In the genomic region with DNA sequence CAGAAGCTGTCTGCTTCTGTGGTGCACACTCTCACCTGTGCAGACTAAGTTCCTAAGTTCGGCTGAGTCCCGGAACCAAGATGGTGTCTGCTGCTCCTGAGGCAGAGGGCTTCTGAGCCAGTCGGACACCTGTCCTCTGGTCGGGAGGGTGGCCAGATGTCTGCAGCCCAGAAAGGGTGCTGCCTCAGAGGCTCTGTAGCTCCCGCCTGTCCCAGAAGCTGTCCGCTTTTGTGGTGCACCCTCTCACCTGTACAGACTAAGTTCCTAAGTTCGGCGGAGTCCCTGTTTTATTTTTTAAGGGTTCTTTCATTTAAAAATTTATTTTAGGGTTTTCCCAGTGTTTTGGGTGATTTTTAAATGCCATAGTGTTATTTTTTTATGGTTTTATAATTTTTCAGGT, we compare ENCODE assay signal across 30 mouse cellular contexts. TPM values are rescaled to one million over a fixed set of nuclear protein-coding genes. Genes with fewer than 3 reads are reported as not detected.
"Had no signal": no experiment of that assay in that cellular context is flagged by ENCODE, and none has a peak within 500 bp of the region (broad histone marks: within the 10 kb centered on the region; RNA-seq: fewer than 3 reads in every experiment).

No protein-coding gene starts in this region.

- H3K27me3 ChIP-seq: heart, embryonic 13.5 days; heart, embryonic 15.5 days; hindbrain, embryonic 13.5 days; hindbrain, embryonic 15.5 days; intestine, embryonic 15.5 days; limb, embryonic 12.5 days; liver, embryonic 13.5 days had no signal

- H3K4me3 ChIP-seq: heart, adult 2 months; heart, embryonic 13.5 days; heart, embryonic 15.5 days; hindbrain, embryonic 10.5 days; hindbrain, embryonic 13.5 days; hindbrain, embryonic 15.5 days; intestine, embryonic 15.5 days; layer of hippocampus, adult 2 months; left cerebral cortex, adult 2 months; limb, embryonic 10.5 days; limb, embryonic 12.5 days; liver, embryonic 13.5 days had no signal

- H3K9me3 ChIP-seq: heart, embryonic 13.5 days; heart, embryonic 15.5 days; hindbrain, embryonic 10.5 days; hindbrain, embryonic 13.5 days; hindbrain, embryonic 15.5 days; intestine, embryonic 15.5 days; limb, embryonic 10.5 days; limb, embryonic 12.5 days; liver, embryonic 13.5 days had no signal

- H3K4me1 ChIP-seq: heart, embryonic 13.5 days; heart, embryonic 15.5 days; hindbrain, embryonic 10.5 days; hindbrain, embryonic 13.5 days; hindbrain, embryonic 15.5 days; intestine, embryonic 15.5 days; limb, embryonic 10.5 days; limb, embryonic 12.5 days; liver, embryonic 13.5 days had no signal

- H3K36me3 ChIP-seq: heart, embryonic 13.5 days; heart, embryonic 15.5 days; hindbrain, embryonic 10.5 days; hindbrain, embryonic 13.5 days; hindbrain, embryonic 15.5 days; intestine, embryonic 15.5 days; limb, embryonic 10.5 days; limb, embryonic 12.5 days; liver, embryonic 13.5 days had no signal

- H3K27ac ChIP-seq: heart, adult 2 months; heart, embryonic 13.5 days; heart, embryonic 15.5 days; hindbrain, embryonic 10.5 days; hindbrain, embryonic 13.5 days; hindbrain, embryonic 15.5 days; intestine, embryonic 15.5 days; layer of hippocampus, adult 2 months; left cerebral cortex, adult 2 months; limb, embryonic 10.5 days; limb, embryonic 12.5 days; liver, embryonic 13.5 days had no signal

- H3K4me2 ChIP-seq: heart, embryonic 11.5 days; heart, embryonic 13.5 days; heart, embryonic 15.5 days; hindbrain, embryonic 13.5 days; hindbrain, embryonic 15.5 days; intestine, embryonic 15.5 days; limb, embryonic 12.5 days; liver, embryonic 13.5 days had no signal

- DNase-seq: gastrocnemius, postnatal 14 days; gastrocnemius, postnatal 36 days; heart, adult 2 months; heart, postnatal 14 days; heart, postnatal 36 days; kidney, adult 18-20 months; kidney, adult 8-10 months; kidney, postnatal 10 days; kidney, postnatal 25 days; kidney, postnatal 4 days; liver, embryonic 13.5 days had no signal

- H3K9ac ChIP-seq: heart, embryonic 13.5 days; heart, embryonic 15.5 days; hindbrain, embryonic 13.5 days; hindbrain, embryonic 15.5 days; intestine, embryonic 15.5 days; limb, embryonic 12.5 days; liver, embryonic 13.5 days had no signal

- ATAC-seq: inflammation-experienced regulatory T-cells, adult 6 months; intestine, embryonic 15.5 days; intestine, postnatal 0 days had no signal

RNA-seq across cellular contexts. Expression of a gene that starts 45.2 kb away (rescaled TPM):
- polyA plus RNA-seq: gonadal fat pad, adult 2 months; heart, adult 2 months; heart, embryonic 13.5 days; heart, embryonic 15.5 days; heart, postnatal 0 days; hindbrain, embryonic 10.5 days; hindbrain, embryonic 13.5 days; hindbrain, embryonic 15.5 days; inflammation-experienced regulatory T-cells, adult 6 months; intestine, embryonic 15.5 days; intestine, postnatal 0 days; kidney, embryonic 14.5 days; kidney, embryonic 16.5 days; limb, embryonic 10.5 days; limb, embryonic 12.5 days; limb, embryonic 14.5 days; liver, adult 2 months had no signal

RNA-seq across cellular contexts. Expression of a gene that starts 55.8 kb away (rescaled TPM):
- polyA plus RNA-seq: gonadal fat pad, adult 2 months; heart, adult 2 months; heart, embryonic 11.5 days; heart, embryonic 13.5 days; heart, embryonic 15.5 days; heart, postnatal 0 days; hindbrain, embryonic 10.5 days; hindbrain, embryonic 13.5 days; hindbrain, embryonic 15.5 days; intestine, embryonic 15.5 days; intestine, postnatal 0 days; kidney, embryonic 14.5 days; kidney, embryonic 16.5 days; limb, embryonic 10.5 days; limb, embryonic 12.5 days; limb, embryonic 14.5 days; liver, adult 2 months; liver, embryonic 13.5 days had no signal
